In the genomic region with DNA sequence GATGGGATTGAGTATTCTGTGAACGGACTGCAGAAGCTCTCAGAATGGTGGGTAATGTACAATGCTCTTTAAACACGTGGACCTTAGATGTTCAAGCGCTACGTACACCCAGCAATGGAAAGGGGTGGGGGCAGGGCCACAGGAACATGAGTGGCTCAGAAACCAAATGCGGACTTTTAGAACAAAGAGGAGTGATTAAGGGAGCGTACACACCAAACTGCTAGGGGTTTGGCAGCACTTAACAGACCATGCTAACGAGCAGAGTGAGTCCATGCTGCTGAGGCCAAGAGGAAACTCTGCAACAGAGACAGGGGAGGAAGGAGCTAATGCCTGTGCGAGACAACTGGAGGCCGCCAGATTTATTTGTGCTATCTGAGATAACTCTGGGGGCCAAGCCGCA, we compare ENCODE assay signal across 12 mouse cellular contexts. TPM values are rescaled to one million over a fixed set of nuclear protein-coding genes. Genes with fewer than 3 reads are reported as not detected.
DNase-seq lines count a peak whose midpoint lies in the region; ATAC-seq lines count a peak whose summit lies in the region.
"Had no signal": no experiment of that assay in that cellular context is flagged by ENCODE, and none has a peak within 500 bp of the region (broad histone marks: within the 10 kb centered on the region; RNA-seq: fewer than 3 reads in every experiment).

No protein-coding gene starts in this region.

- ATAC-seq in heart, embryonic 12.5 days (ENCODE audit: insufficient number of reproducible peaks, low FRiP score) = no peak
- ATAC-seq in midbrain, embryonic 11.5 days (ENCODE audit: low FRiP score) = no peak
- no peak for ATAC-seq in intestine, embryonic 14.5 days (replicated peaks; ENCODE audit: low FRiP score, low TSS enrichment, low read depth)
- ATAC-seq in stomach, embryonic 15.5 days (ENCODE audit: insufficient read depth, low FRiP score, low read depth) = peak; percentile 41; the same call in 1 of the 2 replicates

- H3K4me1 ChIP-seq in heart, embryonic 12.5 days (replicated peaks) = peaks cover 36% of the 10 kb centered on the region
- H3K4me1 ChIP-seq in midbrain, embryonic 10.5 days = peaks cover 36% of the 10 kb centered on the region
- H3K4me1 ChIP-seq in midbrain, embryonic 11.5 days (ENCODE audit: control insufficient read depth, insufficient read depth, low read length) = peaks cover 12% of the 10 kb centered on the region
- peaks cover 18% of the 10 kb centered on the region for H3K4me1 ChIP-seq in intestine, embryonic 14.5 days (replicated peaks; ENCODE audit: control insufficient read depth, insufficient read depth, low read length)
- peaks cover 11% of the 10 kb centered on the region for H3K4me1 ChIP-seq in stomach, embryonic 15.5 days

- no peaks in the 10 kb centered on the region for H3K27me3 ChIP-seq in heart, embryonic 12.5 days (replicated peaks)
- H3K27me3 ChIP-seq in midbrain, embryonic 10.5 days (ENCODE audit: low read depth, poor library complexity, severe bottlenecking) = peaks cover 44% of the 10 kb centered on the region
- peaks cover 4% of the 10 kb centered on the region for H3K27me3 ChIP-seq in midbrain, embryonic 11.5 days (ENCODE audit: control insufficient read depth, insufficient read depth, low read length)
- H3K27me3 ChIP-seq in intestine, embryonic 14.5 days (replicated peaks; ENCODE audit: control insufficient read depth, insufficient read depth, low read length) = no peaks in the 10 kb centered on the region
- H3K27me3 ChIP-seq in stomach, embryonic 15.5 days (replicated peaks) = no peaks in the 10 kb centered on the region
- H3K27me3 ChIP-seq: CH12.LX had no signal

- H3K9ac ChIP-seq in heart, embryonic 12.5 days = no peak overlapping the region
- no peak overlapping the region for H3K9ac ChIP-seq in midbrain, embryonic 11.5 days (ENCODE audit: low read length)
- no peak overlapping the region for H3K9ac ChIP-seq in intestine, embryonic 14.5 days (ENCODE audit: low read length)
- no peak overlapping the region for H3K9ac ChIP-seq in stomach, embryonic 15.5 days
- H3K9ac ChIP-seq: liver, embryonic 14.5 days had no signal

- 24% methylated on average over 10 of the region's 10 CpGs for WGBS in heart, embryonic 12.5 days
- 42% methylated on average over 10 of the region's 10 CpGs for WGBS in midbrain, embryonic 10.5 days
- WGBS in midbrain, embryonic 11.5 days = 38% methylated on average over 10 of the region's 10 CpGs
- 16% methylated on average over 10 of the region's 10 CpGs for WGBS in intestine, embryonic 14.5 days
- 13% methylated on average over 10 of the region's 10 CpGs for WGBS in stomach, embryonic 15.5 days

- H3K4me2 ChIP-seq in heart, embryonic 12.5 days = peak overlapping the region; percentile 52
- no peak overlapping the region for H3K4me2 ChIP-seq in midbrain, embryonic 11.5 days
- 0 out of 2 replicates have a peak overlapping the region, but pooled peaks have one; percentile 3 for H3K4me2 ChIP-seq in intestine, embryonic 14.5 days (ENCODE audit: low read length)
- peak overlapping the region; percentile 15; the same call in 1 of the 2 replicates for H3K4me2 ChIP-seq in stomach, embryonic 15.5 days

- peaks cover 3% of the 10 kb centered on the region; the same call in 1 of the 2 replicates for H3K36me3 ChIP-seq in heart, embryonic 12.5 days
- H3K36me3 ChIP-seq in midbrain, embryonic 10.5 days = no peaks in the 10 kb centered on the region
- H3K36me3 ChIP-seq in midbrain, embryonic 11.5 days (ENCODE audit: control insufficient read depth, insufficient read depth, low read length) = no peaks in the 10 kb centered on the region
- H3K36me3 ChIP-seq in intestine, embryonic 14.5 days (ENCODE audit: control insufficient read depth, insufficient read depth, low read length) = no peaks in the 10 kb centered on the region
- no peaks in the 10 kb centered on the region for H3K36me3 ChIP-seq in stomach, embryonic 15.5 days

- H3K9me3 ChIP-seq in heart, embryonic 12.5 days (replicated peaks) = no peaks in the 10 kb centered on the region
- no peaks in the 10 kb centered on the region for H3K9me3 ChIP-seq in midbrain, embryonic 10.5 days (replicated peaks)
- H3K9me3 ChIP-seq in midbrain, embryonic 11.5 days (ENCODE audit: control insufficient read depth, low read length) = no peaks in the 10 kb centered on the region
- no peaks in the 10 kb centered on the region for H3K9me3 ChIP-seq in intestine, embryonic 14.5 days (ENCODE audit: control insufficient read depth, low read length)
- H3K9me3 ChIP-seq in stomach, embryonic 15.5 days = no peaks in the 10 kb centered on the region

- no peak overlapping the region for H3K27ac ChIP-seq in heart, embryonic 12.5 days (ENCODE audit: poor library complexity, severe bottlenecking)
- peak overlapping the region; percentile 19; the same call in 1 of the 2 replicates for H3K27ac ChIP-seq in midbrain, embryonic 10.5 days (replicated peaks)
- H3K27ac ChIP-seq in midbrain, embryonic 11.5 days (ENCODE audit: low read depth, low read length) = no peak overlapping the region
- H3K27ac ChIP-seq in intestine, embryonic 14.5 days (ENCODE audit: low read depth) = 0 out of 2 replicates have a peak overlapping the region, but pooled peaks have one; percentile 2
- peak overlapping the region; percentile 32; the same call in 1 of the 2 replicates for H3K27ac ChIP-seq in stomach, embryonic 15.5 days
- H3K27ac ChIP-seq: liver, embryonic 14.5 days had no signal

- DNase-seq in heart, adult 18-20 months = no peak
- DNase-seq in midbrain, embryonic 10.5 days (ENCODE audit: low spot score) = no peak
- DNase-seq in midbrain, embryonic 11.5 days (ENCODE audit: low spot score, missing footprints) = no peak
- DNase-seq in intestine, embryonic 14.5 days (ENCODE audit: low spot score) = no peak
- DNase-seq in cerebellum, adult 9-11 months = no peak
- DNase-seq in cerebellum, postnatal 25 days = no peak

- no peak overlapping the region for H3K4me3 ChIP-seq in heart, embryonic 12.5 days
- H3K4me3 ChIP-seq in midbrain, embryonic 10.5 days = no peak overlapping the region
- H3K4me3 ChIP-seq in midbrain, embryonic 11.5 days (ENCODE audit: low read depth, low read length) = no peak overlapping the region
- H3K4me3 ChIP-seq in intestine, embryonic 14.5 days (ENCODE audit: low read depth, low read length) = no peak overlapping the region
- H3K4me3 ChIP-seq in stomach, embryonic 15.5 days (replicated peaks) = no peak overlapping the region

RNA-seq across cellular contexts. Expression of a gene that starts 58.6 kb away (rescaled TPM):
- not detected in 2 replicates for polyA plus RNA-seq in heart, embryonic 12.5 days (2016; fragmentation: Nextera tagmentation; extraction: Ambion mirVana)
- under 1 TPM in 1 of 2 experiments, not detected in 1; 0.08 TPM for total RNA-seq in heart, adult 18-20 months (2021)
- polyA plus RNA-seq in midbrain, embryonic 10.5 days (2016; fragmentation: Nextera tagmentation; extraction: Ambion mirVana) = 2.8 and 2.9 TPM in 2 replicates
- polyA plus RNA-seq in midbrain, embryonic 11.5 days (2014; fragmentation: Nextera tagmentation; extraction: Ambion mirVana) = 1.8 and 2.3 TPM in 2 replicates
- polyA plus RNA-seq in intestine, embryonic 14.5 days (2014; fragmentation: Nextera tagmentation; extraction: Ambion mirVana) = not detected in 2 replicates
- polyA plus RNA-seq in stomach, embryonic 15.5 days (2015; fragmentation: Nextera tagmentation; extraction: Ambion mirVana) = 0.31 TPM in 2 replicates
- total RNA-seq: CH12.LX; common myeloid progenitor, adult 5-6 weeks; neutrophil, adult 5-6 weeks had no signal

Comparison
In these comparisons a context has a peak if more than half of its experiments do, and no peak if none do; other contexts are left out.
1. H3K27ac ChIP-seq: peak in midbrain, embryonic 10.5 days (single experiment), intestine, embryonic 14.5 days (single experiment) and stomach, embryonic 15.5 days (single experiment); none in heart, embryonic 12.5 days (single experiment) and midbrain, embryonic 11.5 days (single experiment).